Comparison of ENCODE assay signal across 8 mouse cellular contexts in genomic region chr17:47009016-47009415, GRCm38 (mm10). TPM values are rescaled to one million over a fixed set of nuclear protein-coding genes. Genes with fewer than 3 reads are reported as not detected.
A peak's percentile ranks its signal among the peaks of the same experiment; 100 is the strongest.
DNase-seq lines count a peak whose midpoint lies in the region; ATAC-seq and TF ChIP-seq lines count a peak whose summit lies in the region.

No protein-coding gene starts in this region.

- peak in 1 of 2 experiments; percentile 29 for DNase-seq in heart, adult 2 months
- DNase-seq in heart, postnatal 14 days = no peak
- peak; percentile 42 for DNase-seq in Muller cell, postnatal 12 days (ENCODE audit: inconsistent ontology term)
- no peak for DNase-seq in testis, postnatal 10 days (ENCODE audit: low spot score)
- DNase-seq in layer of hippocampus, adult 18-20 months (ENCODE audit: low spot score in 2 of 2) = no peak

- ATAC-seq in forebrain, embryonic 16.5 days = no peak
- ATAC-seq in limb, embryonic 15.5 days (ENCODE audit: insufficient number of reproducible peaks, low FRiP score, low TSS enrichment, low read depth) = no peak
- no peak for ATAC-seq in stomach, embryonic 16.5 days (ENCODE audit: insufficient read depth, low FRiP score)

- no peaks in the 10 kb centered on the region for H3K9me3 ChIP-seq in forebrain, embryonic 16.5 days (ENCODE audit: control insufficient read depth, low read length)
- H3K9me3 ChIP-seq in limb, embryonic 15.5 days = no peaks in the 10 kb centered on the region
- H3K9me3 ChIP-seq in stomach, embryonic 16.5 days (replicated peaks; ENCODE audit: control insufficient read depth, low read length) = no peaks in the 10 kb centered on the region

- H3K79me2 ChIP-seq in heart, adult 2 months (replicated peaks; ENCODE audit: control insufficient read depth, insufficient read depth, low read length) = 0 out of 2 replicates have a peak, but pooled peaks cover 2% of the 10 kb centered on the region

- WGBS in heart, adult 2 months = 2% methylated on average over 6 of the region's 6 CpGs
- WGBS in forebrain, embryonic 16.5 days = 28% methylated on average over 6 of the region's 6 CpGs
- 11% methylated on average over 6 of the region's 6 CpGs for WGBS in limb, embryonic 15.5 days
- WGBS in stomach, embryonic 16.5 days = 6% methylated on average over 6 of the region's 6 CpGs

- intact Hi-C loops in heart, adult 2 months (cut with DNase I) = no loop called here
- intact Hi-C loops in heart, postnatal 14 days (cut with DNase I) = no loop called here

- H3K27me3 ChIP-seq in heart, adult 2 months (ENCODE audit: control insufficient read depth, insufficient read depth, low read length) = no peaks in the 10 kb centered on the region
- no peaks in the 10 kb centered on the region; the same call in 1 of the 2 replicates for H3K27me3 ChIP-seq in forebrain, embryonic 16.5 days (replicated peaks; ENCODE audit: control insufficient read depth, insufficient read depth, low read length)
- H3K27me3 ChIP-seq in limb, embryonic 15.5 days = no peaks in the 10 kb centered on the region
- H3K27me3 ChIP-seq in stomach, embryonic 16.5 days (ENCODE audit: control insufficient read depth, insufficient read depth, low read length) = no peaks in the 10 kb centered on the region

- peak overlapping the region; percentile 80 for H3K4me3 ChIP-seq in heart, adult 2 months
- peak overlapping the region; percentile 88 for H3K4me3 ChIP-seq in forebrain, embryonic 16.5 days (replicated peaks; ENCODE audit: low read length)
- H3K4me3 ChIP-seq in limb, embryonic 15.5 days = peak overlapping the region; percentile 97
- H3K4me3 ChIP-seq in stomach, embryonic 16.5 days (replicated peaks; ENCODE audit: low read length) = peak overlapping the region; percentile 92

- peak overlapping the region; percentile 98 for H3K9ac ChIP-seq in heart, adult 2 months (ENCODE audit: low read depth, low read length)
- peak overlapping the region; percentile 96 for H3K9ac ChIP-seq in forebrain, embryonic 16.5 days (replicated peaks; ENCODE audit: low read depth, low read length)
- H3K9ac ChIP-seq in limb, embryonic 15.5 days = peak overlapping the region; percentile 96; the same call in 1 of the 2 replicates
- H3K9ac ChIP-seq in stomach, embryonic 16.5 days (ENCODE audit: low read length) = peak overlapping the region; percentile 95

- TF ChIP-seq EP300 in heart, adult 2 months (IDR thresholded peaks at IDR 0.05; ENCODE audit: insufficient read depth, low read depth, low read length) = no peak

- H3K4me2 ChIP-seq in forebrain, embryonic 16.5 days (ENCODE audit: low read length) = peak overlapping the region; percentile 93
- H3K4me2 ChIP-seq in limb, embryonic 15.5 days = peak overlapping the region; percentile 62
- H3K4me2 ChIP-seq in stomach, embryonic 16.5 days (ENCODE audit: low read depth, low read length) = peak overlapping the region; percentile 72

- TF ChIP-seq CTCF in heart, adult 2 months (IDR thresholded peaks at IDR 0.05) = no peak

- peaks cover 13% of the 10 kb centered on the region for H3K4me1 ChIP-seq in heart, adult 2 months (ENCODE audit: control insufficient read depth, insufficient read depth, low read length)
- peaks cover 22% of the 10 kb centered on the region for H3K4me1 ChIP-seq in forebrain, embryonic 16.5 days (replicated peaks; ENCODE audit: control insufficient read depth, insufficient read depth, low read length)
- peaks cover 23% of the 10 kb centered on the region; the same call in 1 of the 2 replicates for H3K4me1 ChIP-seq in limb, embryonic 15.5 days
- H3K4me1 ChIP-seq in stomach, embryonic 16.5 days (ENCODE audit: control insufficient read depth, insufficient read depth, low read length) = peaks cover 25% of the 10 kb centered on the region

- H3K27ac ChIP-seq in heart, adult 2 months = peak overlapping the region; percentile 98
- H3K27ac ChIP-seq in forebrain, embryonic 16.5 days (ENCODE audit: low read length) = no peak overlapping the region
- H3K27ac ChIP-seq in limb, embryonic 15.5 days = no peak overlapping the region
- H3K27ac ChIP-seq in stomach, embryonic 16.5 days (ENCODE audit: low read length) = peak overlapping the region; percentile 96; the same call in 1 of the 2 replicates

- H3K36me3 ChIP-seq in heart, adult 2 months (ENCODE audit: control insufficient read depth, insufficient read depth, low read length) = peaks cover 22% of the 10 kb centered on the region
- H3K36me3 ChIP-seq in forebrain, embryonic 16.5 days (ENCODE audit: control insufficient read depth, insufficient read depth) = no peaks in the 10 kb centered on the region
- H3K36me3 ChIP-seq in limb, embryonic 15.5 days = peaks cover 9% of the 10 kb centered on the region; the same call in 1 of the 2 replicates
- 0 out of 2 replicates have a peak, but pooled peaks cover 2% of the 10 kb centered on the region for H3K36me3 ChIP-seq in stomach, embryonic 16.5 days (ENCODE audit: control insufficient read depth, insufficient read depth, low read length)

- no peak for TF ChIP-seq POLR2A in heart, adult 2 months (IDR thresholded peaks at IDR 0.05; ENCODE audit: insufficient read depth, low read depth, low read length)

RNA-seq across cellular contexts. Expression of gene Ubr2, which starts 1.3 kb away (rescaled TPM):
- total RNA-seq in heart, adult 2 months (2021) = 10 to 100 TPM; 63.9 to 86.1 TPM
- polyA plus RNA-seq in heart, adult 2 months (2012; rRNA removed) = 29.8 and 46.1 TPM in 2 replicates
- 10 to 100 TPM; 70.1 to 77.4 TPM for total RNA-seq in heart, postnatal 14 days (2021)
- 16.0 and 16.9 TPM in 2 replicates for polyA plus RNA-seq in forebrain, embryonic 16.5 days (2015; fragmentation: Nextera tagmentation; extraction: Ambion mirVana)
- 14.4 and 14.9 TPM in 2 replicates for polyA plus RNA-seq in limb, embryonic 15.5 days (2015; fragmentation: Nextera tagmentation; extraction: Ambion mirVana)
- 12.4 and 14.4 TPM in 2 replicates for polyA plus RNA-seq in stomach, embryonic 16.5 days (2015; fragmentation: Nextera tagmentation; extraction: Ambion mirVana)
- total RNA-seq in layer of hippocampus, adult 18-20 months (2021) = 10 to 100 TPM; 61.3 to 62.2 TPM

Comparison
In these comparisons a context has a peak if more than half of its experiments do, and no peak if none do; other contexts are left out.
1. H3K27ac ChIP-seq: peak in heart, adult 2 months (single experiment) and stomach, embryonic 16.5 days (single experiment); none in forebrain, embryonic 16.5 days (single experiment) and limb, embryonic 15.5 days (single experiment).
2. Peak in every context shown above with its lines, with median percentiles within 50 percentile points of each other: H3K4me3 ChIP-seq, H3K9ac ChIP-seq and H3K4me2 ChIP-seq.